In the genomic region with DNA sequence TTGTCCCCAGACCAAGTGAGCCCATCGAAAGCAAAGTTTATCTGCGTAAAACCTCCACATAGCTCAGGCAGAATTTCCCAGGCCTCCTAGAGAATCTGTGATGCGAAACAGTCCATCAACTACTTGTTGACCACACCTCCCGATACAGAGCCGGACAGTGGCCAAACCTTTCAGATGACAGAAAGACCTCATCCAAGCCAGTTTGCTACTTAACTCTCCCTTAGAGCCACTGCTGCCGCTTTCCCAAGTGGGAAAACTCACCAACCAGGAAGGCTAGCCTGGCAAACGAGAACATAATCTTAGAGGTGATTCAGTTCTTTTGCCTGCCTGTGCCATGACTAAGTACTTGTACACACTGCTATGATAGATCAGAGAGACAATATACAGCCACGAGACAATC, we compare ENCODE assay signal across 13 mouse cellular contexts.
DNase-seq lines count a peak whose midpoint lies in the region; ATAC-seq and TF ChIP-seq lines count a peak whose summit lies in the region.
"Had no signal": no experiment of that assay in that cellular context is flagged by ENCODE, and none has a peak within 500 bp of the region (broad histone marks: within the 10 kb centered on the region; RNA-seq: fewer than 3 reads in every experiment).

No protein-coding gene starts in this region.

- peak overlapping the region; percentile 94 for H3K27ac ChIP-seq in embryonic fibroblast, embryonic 13.5 days (ENCODE audit: insufficient read depth, low read length)
- H3K27ac ChIP-seq in hindbrain, embryonic 16.5 days (ENCODE audit: low read depth, low read length), result no peak overlapping the region
- H3K27ac ChIP-seq in hindbrain, embryonic 13.5 days, result no peak overlapping the region
- H3K27ac ChIP-seq: hindbrain, embryonic 12.5 days had no signal

- H3K36me3 ChIP-seq in hindbrain, embryonic 16.5 days (ENCODE audit: control insufficient read depth, insufficient read depth, low read length), result no peaks in the 10 kb centered on the region
- H3K36me3 ChIP-seq in hindbrain, embryonic 13.5 days, result no peaks in the 10 kb centered on the region
- H3K36me3 ChIP-seq: hindbrain, embryonic 12.5 days had no signal

- H3K27me3 ChIP-seq in hindbrain, embryonic 16.5 days (replicated peaks; ENCODE audit: control insufficient read depth, insufficient read depth, low read length), result no peaks in the 10 kb centered on the region
- H3K27me3 ChIP-seq in hindbrain, embryonic 13.5 days, result no peaks in the 10 kb centered on the region
- H3K27me3 ChIP-seq: hindbrain, embryonic 12.5 days had no signal

- H3K4me2 ChIP-seq in hindbrain, embryonic 16.5 days (ENCODE audit: low read length), result no peak overlapping the region
- no peak overlapping the region for H3K4me2 ChIP-seq in hindbrain, embryonic 13.5 days
- H3K4me2 ChIP-seq: hindbrain, embryonic 12.5 days had no signal

- H3K9me3 ChIP-seq in hindbrain, embryonic 16.5 days (ENCODE audit: control insufficient read depth, low read length), result no peaks in the 10 kb centered on the region
- H3K9me3 ChIP-seq in hindbrain, embryonic 13.5 days, result no peaks in the 10 kb centered on the region
- H3K9me3 ChIP-seq: hindbrain, embryonic 12.5 days had no signal

- DNase-seq in gastrocnemius, postnatal 25 days, result peak; percentile 6
- no peak for DNase-seq in gastrocnemius, postnatal 10 days
- peak; percentile 77 for DNase-seq in 3T3-L1 (ENCODE audit: low read depth, low spot score)
- DNase-seq in kidney, postnatal 14 days, result peak; percentile 43
- DNase-seq in retina, postnatal 1 day, result no peak
- DNase-seq: cerebellum, adult 11 months; thymus, adult 18-20 months had no signal

- H3K4me3 ChIP-seq in embryonic fibroblast, embryonic 13.5 days (ENCODE audit: insufficient read depth, low read length), result no peak overlapping the region
- H3K4me3 ChIP-seq in hindbrain, embryonic 16.5 days (ENCODE audit: low read length), result no peak overlapping the region
- H3K4me3 ChIP-seq in hindbrain, embryonic 13.5 days, result no peak overlapping the region
- H3K4me3 ChIP-seq: hindbrain, embryonic 12.5 days had no signal

- TF ChIP-seq POLR2A in embryonic fibroblast, embryonic 13.5 days (IDR thresholded peaks at IDR 0.05; ENCODE audit: low read depth, low read length), result no peak

- no peak for ATAC-seq in hindbrain, embryonic 16.5 days
- no peak for ATAC-seq in hindbrain, embryonic 13.5 days (ENCODE audit: low FRiP score)
- ATAC-seq: CD4-positive, CD25-positive, alpha-beta regulatory T cell, adult 4 months; forebrain, embryonic 14.5 days had no signal

- H3K4me1 ChIP-seq in embryonic fibroblast, embryonic 13.5 days (ENCODE audit: control insufficient read depth, insufficient read depth, low read length), result peaks cover 18% of the 10 kb centered on the region
- H3K4me1 ChIP-seq in hindbrain, embryonic 16.5 days (ENCODE audit: control insufficient read depth, insufficient read depth, low read depth, low read length), result no peaks in the 10 kb centered on the region; the same call in 1 of the 2 replicates
- H3K4me1 ChIP-seq in hindbrain, embryonic 13.5 days (replicated peaks), result peaks cover 20% of the 10 kb centered on the region

- TF ChIP-seq CTCF in embryonic fibroblast, embryonic 13.5 days (IDR thresholded peaks at IDR 0.05; ENCODE audit: borderline replicate concordance, insufficient read depth, low read length), result no peak

- H3K9ac ChIP-seq in hindbrain, embryonic 16.5 days (ENCODE audit: low read depth, low read length), result no peak overlapping the region
- no peak overlapping the region for H3K9ac ChIP-seq in hindbrain, embryonic 13.5 days
- H3K9ac ChIP-seq: hindbrain, embryonic 12.5 days had no signal

- 70% methylated on average over 8 of the region's 8 CpGs for WGBS in hindbrain, embryonic 16.5 days
- WGBS in hindbrain, embryonic 13.5 days, result 74% methylated on average over 8 of the region's 8 CpGs

Comparison
In these comparisons a context has a peak if more than half of its experiments do, and no peak if none do; other contexts are left out.
1. DNase-seq: peak in gastrocnemius, postnatal 25 days (single experiment), 3T3-L1 (single experiment) and kidney, postnatal 14 days (single experiment); none in gastrocnemius, postnatal 10 days (single experiment) and retina, postnatal 1 day (single experiment).